Mouse (Mus musculus) forebrain, postnatal 0 days (tissue): Measurements from ENCODE around the gene Sin3b. TPM values are rescaled to one million over a fixed set of nuclear protein-coding genes. Genes with fewer than 3 reads are reported as not detected.
"Not testable (repeated sequence)": the region's sequence is repeated elsewhere in the genome, so short reads cannot be mapped to it uniquely, and the experiment has no call there.

Source experiments
- ATAC-seq: fragments of 200-750 bp; cut with Nextera tagmentation; 2 replicates; pipeline ENCODE4 v1.8.0; 2017; ENCODE audit warnings: mild to moderate bottlenecking, moderate library complexity
- DNase-seq: peaks from one replicate; pipeline ENCODE4 v3.0.0-alpha.2; 2015
- H3K27ac ChIP-seq: fragments of 300-500 bp; sonication (generic); 2 replicates; pipeline ENCODE4 v1.5.1; 2014; ENCODE audit warnings: low read depth, mild to moderate bottlenecking, antibody characterized with exemption, low read length, moderate library complexity, mixed read lengths
- H3K27me3 ChIP-seq: fragments of 300-500 bp; sonication (generic); 2 replicates; pipeline ENCODE4 v1.6.1; 2014; ENCODE audit warnings: mild to moderate bottlenecking, low read length, mixed read lengths; ENCODE audit not compliant: insufficient read depth
- H3K36me3 ChIP-seq: fragments of 300-500 bp; sonication (generic); 2 replicates; pipeline ENCODE4 v1.6.1; 2014; ENCODE audit warnings: mild to moderate bottlenecking, moderate library complexity; ENCODE audit not compliant: insufficient read depth
- H3K4me1 ChIP-seq: fragments of 300-500 bp; sonication (generic); 2 replicates; pipeline ENCODE4 v1.6.1; 2014; ENCODE audit warnings: antibody characterized with exemption; ENCODE audit not compliant: insufficient read depth
- H3K4me2 ChIP-seq: fragments of 300-500 bp; sonication (generic); 2 replicates; pipeline ENCODE4 v1.6.1; 2014; ENCODE audit warnings: low read depth, mild to moderate bottlenecking, moderate library complexity
- H3K4me3 ChIP-seq: fragments of 300-500 bp; sonication (generic); 2 replicates; pipeline ENCODE4 v1.5.1; 2014; ENCODE audit warnings: low read depth, low read length, mixed read lengths
- H3K9ac ChIP-seq: fragments of 300-500 bp; sonication (generic); 2 replicates; pipeline ENCODE4 v1.6.1; 2014; ENCODE audit warnings: mild to moderate bottlenecking
- H3K9me3 ChIP-seq: fragments of 300-500 bp; sonication (generic); 2 replicates; pipeline ENCODE4 v1.6.1; 2016; ENCODE audit warnings: low read length
- CTCF ChIP-seq: sonication (generic); IDR thresholded peaks from 2 replicates; pipeline ENCODE4 v1.5.1; 2016; ENCODE audit warnings: antibody characterized with exemption, control low read depth, low read depth
- WGBS: fragments of 180-500 bp; shearing (Covaris S2); extraction: QIAGEN DNeasy Blood & Tissue Kit; methylation state at CpG from one replicate; pipeline ENCODE4 v1.1.7; 2014; 5-methylcytosine and 5-hydroxymethylcytosine counted together
- polyA plus RNA-seq: library from polyadenylated mRNA; unstranded; fragments of >200 nt; fragmentation: Nextera tagmentation; extraction: Ambion mirVana; gene quantifications from 2 replicates; pipeline ENCODE4 v1.2.1, GENCODE M21; 2015
- total RNA-seq: library from RNA; depleted of rRNA; stranded (reverse); fragments of >200 nt; gene quantifications from 2 replicates; pipeline ENCODE4 v1.2.3, GENCODE M21; 2014

Gene Sin3b
- total and polyA plus RNA-seq, 2 experiments from 2014 or later, result 237 to 289 TPM

GRCm38 (mm10) chr8:72683010-72683521, 40.0 kb upstream of the Sin3b start:
- no peak for TF ChIP-seq CTCF
- Histone ChIP-seq H3K4me3 (no peak overlapping the region), H3K9ac (no peak overlapping the region), H3K27ac (no peak overlapping the region), H3K4me1 (no peaks in the 10 kb centered on the region), H3K36me3 (no peaks in the 10 kb centered on the region), H3K4me2 (no peak overlapping the region), H3K27me3 (no peaks in the 10 kb centered on the region), H3K9me3 (no peaks in the 10 kb centered on the region)
- DNase-seq, result no peak
- no peak for ATAC-seq
- WGBS, result 66% methylated on average over 2 of the region's 2 CpGs

- 92% methylated on average over 5 of the region's 5 CpGs for WGBS
- H3K27ac ChIP-seq, H3K27me3 ChIP-seq: not testable (repeated sequence)
These were observed 39.4 kb upstream of the Sin3b start for GRCm38 (mm10) chr8:72683572-72684099.

DNA sequence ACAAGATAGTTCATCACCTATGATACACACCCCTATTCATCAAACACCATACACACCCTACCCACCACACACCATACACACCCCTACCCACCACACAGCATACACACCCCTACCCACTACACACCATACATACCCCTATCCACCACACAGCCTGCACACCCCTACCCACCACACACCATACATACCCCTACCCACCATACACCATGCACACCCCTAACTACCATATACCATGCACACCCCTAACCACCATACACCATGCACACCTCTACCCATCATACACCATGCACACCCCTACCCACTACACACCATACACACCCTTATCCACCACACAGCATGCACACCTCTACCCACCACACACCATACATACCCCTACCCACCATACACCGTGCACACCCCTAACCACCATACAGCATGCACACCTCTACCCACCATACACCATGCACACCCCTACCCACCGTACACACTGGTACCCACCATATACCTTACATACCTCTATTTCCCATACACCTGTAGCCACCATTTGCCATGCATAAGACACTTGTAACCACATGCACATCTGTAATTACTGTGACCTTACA, 24.6 kb upstream of the Sin3b start:
- Histone ChIP-seq H3K9ac (no peak overlapping the region), H3K4me3 (no peak overlapping the region), H3K4me1 (no peaks in the 10 kb centered on the region), H3K4me2 (no peak overlapping the region), H3K27ac (no peak overlapping the region), H3K27me3 (no peaks in the 10 kb centered on the region), H3K36me3 (peaks cover 3% of the 10 kb centered on the region; the same call in 1 of the 2 replicates), H3K9me3 (no peaks in the 10 kb centered on the region)
- DNase-seq, result no peak
- 97% methylated on average over 2 of the region's 2 CpGs for WGBS
- ATAC-seq, result no peak
- TF ChIP-seq CTCF, result no peak

More at GRCm38 (mm10) chr8:72683572-72684099, 39.4 kb upstream of the Sin3b start:
- not testable (repeated sequence) for DNase-seq, ATAC-seq, H3K4me1 ChIP-seq, H3K9me3 ChIP-seq, H3K9ac ChIP-seq, H3K4me3 ChIP-seq, H3K4me2 ChIP-seq, H3K36me3 ChIP-seq

- Histone ChIP-seq H3K36me3 (no peaks in the 10 kb centered on the region), H3K4me3 (no peak overlapping the region), H3K4me2 (no peak overlapping the region), H3K27me3 (no peaks in the 10 kb centered on the region), H3K27ac (no peak overlapping the region), H3K9ac (no peak overlapping the region), H3K9me3 (no peaks in the 10 kb centered on the region), H3K4me1 (no peaks in the 10 kb centered on the region)
- TF ChIP-seq CTCF, result no peak
- WGBS, result 62% methylated on average over 6 of the region's 6 CpGs
- ATAC-seq, result no peak
- no peak for DNase-seq
These were observed 10.5 kb upstream of the Sin3b start for GRCm38 (mm10) chr8:72712569-72712968.

GRCm38 (mm10) chr8:72716594-72716993, 6.5 kb upstream of the Sin3b start:
- Histone ChIP-seq H3K9ac (no peak overlapping the region), H3K27ac (no peak overlapping the region), H3K36me3 (no peaks in the 10 kb centered on the region), H3K4me2 (no peak overlapping the region), H3K4me1 (no peaks in the 10 kb centered on the region), H3K9me3 (no peaks in the 10 kb centered on the region), H3K4me3 (no peak overlapping the region), H3K27me3 (no peaks in the 10 kb centered on the region)
- no peak for TF ChIP-seq CTCF
- DNase-seq, result no peak
- 76% methylated on average over 5 of the region's 5 CpGs for WGBS
- ATAC-seq, result no peak

DNA sequence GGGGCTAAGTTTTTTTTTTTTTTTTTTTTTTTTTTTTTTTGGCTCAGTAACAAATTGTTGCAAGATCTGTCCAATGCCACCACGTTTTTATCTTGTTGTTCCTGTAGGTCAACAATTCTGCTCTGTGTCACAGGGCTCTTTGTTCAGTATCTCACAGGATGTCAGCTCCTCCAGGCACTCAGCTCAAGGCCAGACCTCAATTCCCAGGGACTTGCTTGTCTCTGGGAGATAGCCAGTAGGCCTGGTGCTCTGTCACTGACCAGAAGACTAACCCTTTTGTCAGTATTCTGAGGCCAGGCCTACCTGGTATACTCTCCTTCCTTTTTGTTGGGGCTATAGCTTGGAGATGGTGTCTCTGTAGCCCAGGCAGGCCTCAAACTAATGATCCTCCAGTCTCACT, 2.5 kb upstream of the Sin3b start:
- H3K9me3 ChIP-seq, result no peaks in the 10 kb centered on the region
- H3K27ac ChIP-seq, result no peak overlapping the region
- DNase-seq (no peak), ATAC-seq (no peak)
- H3K4me2 ChIP-seq, result no peak overlapping the region
- 19% methylated on average over 1 of the region's 1 CpGs for WGBS
- H3K4me3 ChIP-seq, result no peak overlapping the region
- no peak overlapping the region for H3K9ac ChIP-seq
- TF ChIP-seq CTCF, result no peak
- H3K36me3 ChIP-seq, result peaks cover 8% of the 10 kb centered on the region
- H3K4me1 ChIP-seq, result peaks cover 7% of the 10 kb centered on the region; the same call in 1 of the 2 replicates
- no peaks in the 10 kb centered on the region for H3K27me3 ChIP-seq

GRCm38 (mm10) chr8:72723651-72724001, 541 bp downstream of the Sin3b start:
- DNase-seq (peak; percentile 41), ATAC-seq (peak; percentile 51)
- H3K4me2 ChIP-seq, result peak overlapping the region; percentile 95
- H3K36me3 ChIP-seq, result peaks cover 37% of the 10 kb centered on the region
- no peaks in the 10 kb centered on the region for H3K27me3 ChIP-seq
- H3K9ac ChIP-seq, result peak overlapping the region; percentile 94
- H3K27ac ChIP-seq, result peak overlapping the region; percentile 64; the same call in 1 of the 2 replicates
- TF ChIP-seq CTCF, result no peak
- WGBS, result under 1% methylated on average over 30 of the region's 30 CpGs
- H3K4me1 ChIP-seq, result peaks cover 7% of the 10 kb centered on the region
- H3K4me3 ChIP-seq, result peak overlapping the region; percentile 99
- H3K9me3 ChIP-seq, result no peaks in the 10 kb centered on the region
